Mouse (Mus musculus) Patski (cell line): Measurements from ENCODE around the gene Tfip11. TPM values are rescaled to one million over a fixed set of nuclear protein-coding genes. Genes with fewer than 3 reads are reported as not detected.

Experiments used
- ATAC-seq: fragments of 100-300 bp; one replicate; pipeline ENCODE4 v1.8.0; 2021
- CTCF ChIA-PET: fragments of 350-600 bp; sonication (Branson Sonifier 250); formaldehyde crosslinking; loops from one replicate; lab custom pipeline; 2022; ENCODE audit warnings: inconsistent platforms; lab: Charles Lee
- POLR2A ChIA-PET: fragments of 350-600 bp; sonication (Branson Sonifier 250); formaldehyde crosslinking; loops from one replicate; lab custom pipeline; 2022; ENCODE audit warnings: antibody characterized with exemption, inconsistent platforms; lab: Charles Lee
- DNase-seq: peaks from one replicate; pipeline ENCODE4 v3.0.0-alpha.2; 2011; ENCODE audit warnings: low read depth, low spot score
- H3K27me3 ChIP-seq: fragments of 371-371 bp; one replicate; pipeline ENCODE4 v1.5.1; 2021
- CTCF ChIP-seq: fragments of 100-300 bp; IDR thresholded peaks from one replicate; pipeline ENCODE4 v1.5.1; 2021
- in situ Hi-C: fragments of 300-500 bp; cut with MboI; formaldehyde crosslinking; loops from 3 replicates; pipeline ENCODE4 v1.11.1; 2018; ENCODE audit warnings: low pct_unique_long_range_greater_than_20kb, mixed read lengths
- polyA plus RNA-seq: library from polyadenylated mRNA; unstranded; gene quantifications from one replicate; pipeline ENCODE4 v1.2.3, GENCODE M21; 2021

Gene Tfip11
- polyA plus RNA-seq, 1 experiment from 2014 or later: 43.2 TPM

GRCm38 (mm10) chr5:112382641-112383330 lies 56.6 kb downstream of the Tfip11 start:
- no peak for DNase-seq
- TF ChIP-seq CTCF: no peak
- in situ Hi-C loops: no loop called here
- no peak for ATAC-seq
- no peaks in the 10 kb centered on the region for H3K27me3 ChIP-seq
- POLR2A ChIA-PET: no interaction called here
- CTCF ChIA-PET: interaction anchor here (1.2 to 1.3 kb wide), 2 partner anchors 9 to 10 kb away, joined by 3 read pairs; no protein-coding TSS in a partner anchor

GRCm38 (mm10) chr5:112384805-112385472 lies 58.8 kb downstream of the Tfip11 start:
- in situ Hi-C loops: no loop called here
- ChIA-PET CTCF (no interaction called here), POLR2A (no interaction called here)
- no peak for ATAC-seq
- H3K27me3 ChIP-seq: no peaks in the 10 kb centered on the region
- no peak for DNase-seq
- TF ChIP-seq CTCF: no peak

- in situ Hi-C loops: no loop called here
- CTCF ChIA-PET: no interaction called here
- DNase-seq (no peak), ATAC-seq (no peak)
- POLR2A ChIA-PET: no interaction called here
- H3K27me3 ChIP-seq: no peaks in the 10 kb centered on the region
- no peak for TF ChIP-seq CTCF
Observed at GRCm38 (mm10) chr5:112385973-112386372, 59.8 kb downstream of the Tfip11 start.

Other genes with a start within 250 kb of the Tfip11 start
- gene Cryba4, start 73.8 kb upstream of the Tfip11 start, polyA plus RNA-seq: not detected
- not detected for gene Crybb1, start 70.5 kb upstream of the Tfip11 start, polyA plus RNA-seq
- gene Tpst2, start 49.7 kb upstream of the Tfip11 start, polyA plus RNA-seq: 92.3 TPM
- 23.8 TPM for gene Srrd, start 16.7 kb downstream of the Tfip11 start, polyA plus RNA-seq
- 34.1 TPM for gene Hps4, start 16.7 kb downstream of the Tfip11 start, polyA plus RNA-seq
- gene Gm6583, start 29.7 kb downstream of the Tfip11 start, polyA plus RNA-seq: 0.05 TPM
- 1.8 TPM for gene Asphd2, start 68.5 kb downstream of the Tfip11 start, polyA plus RNA-seq
- not detected for gene Gm6588, start 123.1 kb downstream of the Tfip11 start, polyA plus RNA-seq